Mouse (Mus musculus): Measurements from ENCODE around the gene Map3k4. TPM values are rescaled to one million over a fixed set of nuclear protein-coding genes. Genes with fewer than 3 reads are reported as not detected.
A peak's percentile ranks its signal among the peaks of the same experiment; 100 is the strongest.

The Map3k4 gene
- total and polyA plus RNA-seq, 2 experiments from 2014 or later: 37.1 to 47.9 TPM

GRCm38 (mm10) chr17:12327847-12328518 is 9.4 kb upstream of the Map3k4 start:
- H3K9me3 ChIP-seq (ENCODE audit: low read length): no peaks in the 10 kb centered on the region
- WGBS: 31% methylated on average over 14 of the region's 14 CpGs
- H3K9ac ChIP-seq (replicated peaks; ENCODE audit: low read length, poor library complexity, severe bottlenecking): no peak overlapping the region
- H3K36me3 ChIP-seq (ENCODE audit: insufficient read depth, low read length): peaks cover 8% of the 10 kb centered on the region
- no peaks in the 10 kb centered on the region for H3K4me1 ChIP-seq (ENCODE audit: insufficient read depth, low read length)
- no peak overlapping the region for H3K4me3 ChIP-seq (ENCODE audit: low read depth, low read length)
- no peaks in the 10 kb centered on the region for H3K27me3 ChIP-seq (ENCODE audit: insufficient read depth, low read length)
- H3K27ac ChIP-seq (ENCODE audit: low read depth, low read length): no peak overlapping the region
- peak; percentile 34; the same call in 1 of the 2 replicates for ATAC-seq (ENCODE audit: low FRiP score)
- DNase-seq (ENCODE audit: low spot score): peak; percentile 56
- H3K4me2 ChIP-seq (ENCODE audit: low read depth, low read length, poor library complexity, severe bottlenecking): no peak overlapping the region
- no peak for TF ChIP-seq CTCF (IDR thresholded peaks at IDR 0.05)

- Histone ChIP-seq H3K4me1 (ENCODE audit: insufficient read depth, low read length) (peaks cover 16% of the 10 kb centered on the region; the same call in 1 of the 2 replicates), H3K27me3 (ENCODE audit: insufficient read depth, low read length) (no peaks in the 10 kb centered on the region), H3K9ac (replicated peaks; ENCODE audit: low read length, poor library complexity, severe bottlenecking) (no peak overlapping the region), H3K4me3 (ENCODE audit: low read depth, low read length) (peak overlapping the region; percentile 5; the same call in 1 of the 2 replicates), H3K9me3 (ENCODE audit: low read length) (no peaks in the 10 kb centered on the region), H3K36me3 (ENCODE audit: insufficient read depth, low read length) (peaks cover 4% of the 10 kb centered on the region; the same call in 1 of the 2 replicates), H3K4me2 (ENCODE audit: low read depth, low read length, poor library complexity, severe bottlenecking) (peak overlapping the region; percentile 75), H3K27ac (ENCODE audit: low read depth, low read length) (no peak overlapping the region)
- 84% methylated on average over 7 of the region's 7 CpGs for WGBS
- TF ChIP-seq CTCF (IDR thresholded peaks at IDR 0.05): no peak
- DNase-seq (ENCODE audit: low spot score): no peak
- no peak for ATAC-seq (ENCODE audit: low FRiP score)
Measured at GRCm38 (mm10) chr17:12319786-12320185, 1.2 kb upstream of the Map3k4 start.

GRCm38 (mm10) chr17:12317954-12318651 is 493 bp downstream of the Map3k4 start:
- peak; percentile 45 for DNase-seq (ENCODE audit: low spot score)
- WGBS: under 1% methylated on average over 54 of the region's 59 CpGs
- H3K36me3 ChIP-seq (ENCODE audit: insufficient read depth, low read length): no peaks in the 10 kb centered on the region

GRCm38 (mm10) chr17:12317607-12317953 is 1.0 kb downstream of the Map3k4 start:
- peak overlapping the region; percentile 75 for H3K4me2 ChIP-seq (ENCODE audit: low read depth, low read length, poor library complexity, severe bottlenecking)
- peak overlapping the region; percentile 99 for H3K27ac ChIP-seq (ENCODE audit: low read depth, low read length)
- no peak for TF ChIP-seq CTCF (IDR thresholded peaks at IDR 0.05)
- H3K4me1 ChIP-seq (ENCODE audit: insufficient read depth, low read length): peaks cover 16% of the 10 kb centered on the region; the same call in 1 of the 2 replicates
- no peak for ATAC-seq (ENCODE audit: low FRiP score)
- H3K9me3 ChIP-seq (ENCODE audit: low read length): no peaks in the 10 kb centered on the region
- H3K9ac ChIP-seq (replicated peaks; ENCODE audit: low read length, poor library complexity, severe bottlenecking): peak overlapping the region; percentile 98
- H3K36me3 ChIP-seq (ENCODE audit: insufficient read depth, low read length): no peaks in the 10 kb centered on the region
- no peaks in the 10 kb centered on the region for H3K27me3 ChIP-seq (ENCODE audit: insufficient read depth, low read length)
- WGBS: 8% methylated on average over 7 of the region's 7 CpGs
- H3K4me3 ChIP-seq (ENCODE audit: low read depth, low read length): peak overlapping the region; percentile 99
- no peak for DNase-seq (ENCODE audit: low spot score)

More at GRCm38 (mm10) chr17:12317954-12318651, 493 bp downstream of the Map3k4 start:
- TF ChIP-seq CTCF (IDR thresholded peaks at IDR 0.05): no peak
- Histone ChIP-seq H3K27me3 (ENCODE audit: insufficient read depth, low read length) (no peaks in the 10 kb centered on the region), H3K4me1 (ENCODE audit: insufficient read depth, low read length) (peaks cover 16% of the 10 kb centered on the region; the same call in 1 of the 2 replicates), H3K4me3 (ENCODE audit: low read depth, low read length) (peak overlapping the region; percentile 99), H3K9ac (replicated peaks; ENCODE audit: low read length, poor library complexity, severe bottlenecking) (peak overlapping the region; percentile 98), H3K4me2 (ENCODE audit: low read depth, low read length, poor library complexity, severe bottlenecking) (peak overlapping the region; percentile 75), H3K9me3 (ENCODE audit: low read length) (no peaks in the 10 kb centered on the region), H3K27ac (ENCODE audit: low read depth, low read length) (peak overlapping the region; percentile 99)
- peak; percentile 84 for ATAC-seq (ENCODE audit: low FRiP score)

GRCm38 (mm10) chr17:12316251-12316650 is 2.3 kb downstream of the Map3k4 start:
- Histone ChIP-seq H3K4me3 (ENCODE audit: low read depth, low read length) (peak overlapping the region; percentile 17; the same call in 1 of the 2 replicates), H3K27me3 (ENCODE audit: insufficient read depth, low read length) (no peaks in the 10 kb centered on the region), H3K36me3 (ENCODE audit: insufficient read depth, low read length) (no peaks in the 10 kb centered on the region), H3K4me1 (ENCODE audit: insufficient read depth, low read length) (peaks cover 16% of the 10 kb centered on the region; the same call in 1 of the 2 replicates), H3K9me3 (ENCODE audit: low read length) (no peaks in the 10 kb centered on the region), H3K9ac (replicated peaks; ENCODE audit: low read length, poor library complexity, severe bottlenecking) (peak overlapping the region; percentile 5; the same call in 1 of the 2 replicates), H3K27ac (ENCODE audit: low read depth, low read length) (no peak overlapping the region), H3K4me2 (ENCODE audit: low read depth, low read length, poor library complexity, severe bottlenecking) (peak overlapping the region; percentile 44)
- TF ChIP-seq CTCF (IDR thresholded peaks at IDR 0.05): no peak
- DNase-seq (ENCODE audit: low spot score): no peak
- no peak for ATAC-seq (ENCODE audit: low FRiP score)
- 90% methylated on average over 13 of the region's 13 CpGs for WGBS

GRCm38 (mm10) chr17:12312248-12312647 is 6.3 kb downstream of the Map3k4 start:
- DNase-seq (ENCODE audit: low spot score) (no peak), ATAC-seq (ENCODE audit: low FRiP score) (no peak)
- Histone ChIP-seq H3K4me2 (ENCODE audit: low read depth, low read length, poor library complexity, severe bottlenecking) (no peak overlapping the region), H3K9ac (replicated peaks; ENCODE audit: low read length, poor library complexity, severe bottlenecking) (no peak overlapping the region), H3K27ac (ENCODE audit: low read depth, low read length) (no peak overlapping the region), H3K27me3 (ENCODE audit: insufficient read depth, low read length) (no peaks in the 10 kb centered on the region), H3K4me1 (ENCODE audit: insufficient read depth, low read length) (peaks cover 8% of the 10 kb centered on the region; the same call in 1 of the 2 replicates), H3K36me3 (ENCODE audit: insufficient read depth, low read length) (no peaks in the 10 kb centered on the region), H3K4me3 (ENCODE audit: low read depth, low read length) (no peak overlapping the region), H3K9me3 (ENCODE audit: low read length) (no peaks in the 10 kb centered on the region)
- no peak for TF ChIP-seq CTCF (IDR thresholded peaks at IDR 0.05)
- 93% methylated on average over 6 of the region's 6 CpGs for WGBS

Data from midbrain, postnatal 0 days (tissue).